Mouse (Mus musculus): ENCODE measurements around the gene Cep112.

Gene Cep112

GRCm38 (mm10) chr11:108424889-108425591, at the start of gene Cep112:
Gene Cep112, plus strand, starts transcription at chr11:108425192.
- peak; percentile 31 for DNase-seq (ENCODE audit: extremely low read depth, low read depth, low spot score)

GRCm38 (mm10) chr11:108376815-108377214, 48.2 kb upstream of the Cep112 start:
- no peak for DNase-seq (ENCODE audit: extremely low read depth, low read depth, low spot score)

DNA sequence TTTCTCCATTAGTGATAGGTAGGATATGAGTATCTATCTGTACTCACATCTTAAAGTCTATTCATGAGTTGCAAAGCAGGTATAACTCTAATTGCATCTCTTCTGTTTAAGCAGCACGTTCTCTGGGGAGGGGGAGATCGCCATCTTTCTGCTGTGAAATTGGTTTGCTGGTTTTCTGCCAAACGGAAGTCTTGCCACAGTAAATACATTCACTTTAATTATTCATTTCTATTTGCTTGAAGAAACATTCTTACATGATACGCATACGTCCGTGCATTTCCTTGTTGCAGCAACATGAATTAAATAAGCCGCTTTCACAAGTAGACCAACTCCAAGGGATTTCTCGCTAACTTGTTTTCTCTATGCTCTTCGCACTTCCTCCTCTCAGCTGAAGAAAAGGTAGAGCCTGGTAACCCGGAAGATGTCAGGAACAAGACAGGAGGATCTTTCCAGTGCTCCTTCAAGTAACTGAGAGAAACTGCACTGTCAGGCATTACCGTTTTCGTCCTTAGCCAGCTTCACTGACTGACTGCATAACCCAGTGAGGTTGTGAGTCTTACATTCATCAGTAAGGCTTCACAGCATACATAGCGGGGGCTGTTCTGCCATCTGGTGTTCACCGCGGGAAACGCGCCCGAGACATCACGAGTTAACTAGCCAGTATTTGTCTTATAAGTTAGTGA, 47.2 kb upstream of the Cep112 start:
- DNase-seq (ENCODE audit: extremely low read depth, low read depth, low spot score) = no peak

- DNase-seq (ENCODE audit: extremely low read depth, low read depth, low spot score) = no peak
These were observed 46.6 kb upstream of the Cep112 start for GRCm38 (mm10) chr11:108378363-108378751.

DNA sequence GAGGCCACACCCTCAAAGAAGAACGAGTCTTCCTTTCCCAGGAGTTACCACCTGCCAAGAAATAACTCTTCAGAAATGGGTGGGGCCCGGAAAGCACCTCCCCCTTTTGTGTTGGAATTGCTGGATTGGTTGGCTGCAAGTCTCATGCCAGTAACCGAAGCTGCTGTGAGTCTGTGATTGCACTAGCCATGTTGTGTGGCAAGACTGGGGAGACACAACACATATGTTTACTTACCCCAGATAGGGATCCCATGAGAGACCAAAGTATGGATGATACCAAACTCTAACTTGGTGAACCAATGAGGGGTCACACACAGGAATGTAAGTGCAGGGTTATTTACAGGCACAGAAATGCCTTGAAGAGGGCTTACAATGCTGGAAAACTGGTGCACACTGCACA, 42.3 kb upstream of the Cep112 start:
- DNase-seq (ENCODE audit: extremely low read depth, low read depth, low spot score) = no peak

DNA sequence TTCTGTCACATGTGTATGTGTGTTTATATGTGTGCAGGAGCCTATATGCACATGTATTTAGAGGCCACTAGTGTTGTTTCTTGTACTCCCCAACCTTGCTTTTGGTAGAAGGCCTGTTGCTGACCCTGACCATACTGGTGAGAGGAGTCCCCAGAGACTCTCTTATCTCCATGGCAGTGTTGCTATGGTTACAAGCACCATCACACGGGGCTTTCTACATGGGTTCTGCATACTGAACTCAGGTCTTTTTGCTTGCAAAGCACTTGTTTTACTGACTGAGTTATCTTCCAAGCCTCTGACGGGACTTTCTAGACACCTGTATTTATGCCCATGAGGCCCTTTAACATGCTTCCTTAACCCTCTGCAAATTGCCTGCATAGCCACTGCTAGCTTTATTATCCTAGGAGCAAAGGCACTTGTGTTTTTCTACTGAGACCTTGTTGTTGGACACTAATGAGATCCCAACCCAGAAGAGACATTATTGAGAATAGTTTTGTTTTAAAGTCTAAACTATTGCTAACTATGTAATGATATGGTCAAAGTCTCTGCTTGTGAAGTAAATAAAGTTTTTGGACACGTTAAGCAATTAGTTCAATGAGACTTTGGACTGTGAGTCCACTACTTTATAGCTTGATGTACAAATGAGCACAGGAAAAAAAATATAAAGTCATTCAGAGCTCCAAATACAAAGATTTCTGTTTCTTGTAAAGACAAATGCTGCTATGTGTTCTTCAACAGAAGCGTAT, 39.9 kb upstream of the Cep112 start:
- DNase-seq (ENCODE audit: extremely low read depth, low read depth, low spot score) = no peak

- DNase-seq (ENCODE audit: extremely low read depth, low read depth, low spot score) = no peak
These were observed 39.3 kb upstream of the Cep112 start for GRCm38 (mm10) chr11:108385666-108386024.

GRCm38 (mm10) chr11:108395061-108395460, 29.9 kb upstream of the Cep112 start:
- DNase-seq (ENCODE audit: extremely low read depth, low read depth, low spot score) = no peak

- no peak for DNase-seq (ENCODE audit: extremely low read depth, low read depth, low spot score)
These were observed 28.7 kb upstream of the Cep112 start for GRCm38 (mm10) chr11:108396076-108396829.

- DNase-seq (ENCODE audit: extremely low read depth, low read depth, low spot score) = no peak
These were observed 14.9 kb upstream of the Cep112 start for GRCm38 (mm10) chr11:108409876-108410644.

- DNase-seq (ENCODE audit: extremely low read depth, low read depth, low spot score) = no peak
These were observed 8.6 kb upstream of the Cep112 start for GRCm38 (mm10) chr11:108416360-108416759.

GRCm38 (mm10) chr11:108418540-108418939, 6.5 kb upstream of the Cep112 start:
- DNase-seq (ENCODE audit: extremely low read depth, low read depth, low spot score) = no peak

DNA sequence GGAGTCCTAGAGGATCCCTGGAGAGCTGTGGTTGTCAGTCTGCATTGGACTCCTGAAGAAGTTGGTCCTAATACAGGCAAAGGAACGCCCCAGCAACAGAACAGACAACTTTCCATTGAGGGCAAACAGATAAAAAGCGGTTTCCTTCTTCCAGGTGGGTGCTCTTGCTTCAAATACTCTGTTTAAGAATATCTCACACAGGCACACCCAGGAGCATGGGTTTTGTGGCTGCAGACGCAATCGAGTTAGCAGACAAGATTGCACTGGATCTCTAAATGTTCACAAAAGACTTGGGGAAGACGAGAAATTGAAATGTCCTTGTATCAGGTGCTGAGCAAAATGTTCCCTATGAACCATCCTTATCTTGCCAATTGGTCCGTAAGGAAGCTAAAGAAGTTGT, 5.8 kb upstream of the Cep112 start:
- DNase-seq (ENCODE audit: extremely low read depth, low read depth, low spot score) = no peak

GRCm38 (mm10) chr11:108420751-108421150, 4.2 kb upstream of the Cep112 start:
- no peak for DNase-seq (ENCODE audit: extremely low read depth, low read depth, low spot score)

DNA sequence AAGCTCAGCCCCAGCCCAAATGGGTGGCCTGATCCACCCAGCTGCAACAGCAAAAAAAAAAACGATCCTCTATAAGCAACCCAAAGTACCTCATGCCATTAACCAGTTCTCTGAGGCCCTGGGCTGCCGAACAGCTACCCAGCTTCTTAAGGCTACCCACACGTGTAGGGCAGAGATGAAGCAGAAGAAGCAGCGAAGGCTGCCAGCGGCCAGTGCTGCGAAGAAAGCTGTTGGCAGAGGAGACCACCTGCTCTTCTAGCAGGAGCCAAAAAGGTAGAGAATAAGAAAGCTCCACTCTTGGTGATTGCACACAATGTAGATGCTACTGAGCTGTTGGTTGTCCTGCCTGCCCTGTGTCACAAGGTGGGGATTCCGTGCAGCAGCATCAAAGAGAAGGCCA, 1.8 kb upstream of the Cep112 start:
- DNase-seq (ENCODE audit: extremely low read depth, low read depth, low spot score) = no peak

DNA sequence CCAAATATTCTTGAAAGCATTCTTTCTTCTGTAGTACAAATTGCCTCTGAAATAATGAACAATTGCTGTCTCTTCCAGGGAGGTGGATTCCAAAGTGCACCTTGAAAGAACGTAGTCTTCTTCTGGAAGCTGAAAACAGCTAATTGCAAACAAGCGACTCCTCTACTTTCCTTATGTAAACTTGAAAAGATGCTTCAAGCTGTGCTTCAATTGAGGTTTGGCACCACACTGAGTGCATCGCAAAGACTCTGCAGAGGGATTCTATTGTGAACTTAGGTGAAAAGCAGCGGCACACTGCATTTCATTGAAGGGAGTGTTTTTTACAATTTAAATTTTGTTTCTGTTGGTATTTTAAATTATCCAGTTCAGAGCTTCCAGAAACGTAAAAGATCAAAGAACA, 881 bp upstream of the Cep112 start:
- DNase-seq (ENCODE audit: extremely low read depth, low read depth, low spot score) = no peak

- no peak for DNase-seq (ENCODE audit: extremely low read depth, low read depth, low spot score)
These were observed 565 bp downstream of the Cep112 start for GRCm38 (mm10) chr11:108425592-108425921.

DNA sequence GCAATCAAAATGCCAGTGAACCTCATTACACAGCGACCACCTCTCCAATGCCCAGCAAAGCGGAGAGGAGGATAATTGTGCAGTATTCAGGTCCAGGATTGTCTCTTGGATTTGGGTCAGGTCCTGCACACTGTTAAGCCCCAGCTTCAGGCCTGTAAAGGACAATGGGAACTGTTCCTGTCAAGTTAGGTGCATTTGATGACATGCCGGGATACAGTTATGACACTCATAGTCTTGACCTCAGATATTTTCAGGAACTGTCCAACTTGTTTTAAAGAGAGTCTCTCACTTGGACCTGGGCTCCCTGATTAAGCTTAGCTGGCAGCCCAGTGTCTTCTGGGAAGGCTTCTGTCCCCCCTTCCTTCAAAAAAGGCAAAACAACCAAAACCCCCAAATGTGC, 1.1 kb downstream of the Cep112 start:
- no peak for DNase-seq (ENCODE audit: extremely low read depth, low read depth, low spot score)

- no peak for DNase-seq (ENCODE audit: extremely low read depth, low read depth, low spot score)
These were observed 2.2 kb downstream of the Cep112 start for GRCm38 (mm10) chr11:108427191-108427590.

GRCm38 (mm10) chr11:108429076-108429475, 4.1 kb downstream of the Cep112 start:
- no peak for DNase-seq (ENCODE audit: extremely low read depth, low read depth, low spot score)

Measured in fat pad, adult 2 months (tissue).